Mouse (Mus musculus) olfactory bulb, adult 2 months (tissue): Measurements from ENCODE around the gene Gm3336. TPM values are rescaled to one million over a fixed set of nuclear protein-coding genes. Genes with fewer than 3 reads are reported as not detected.

ENCODE experiments used
- H3K27ac ChIP-seq: fragments of 200-500 bp; 2 replicates; pipeline ENCODE4 v1.5.1; 2012; ENCODE audit warnings: low read depth, low read length; ENCODE audit not compliant: insufficient read depth
- H3K4me1 ChIP-seq: fragments of 200-500 bp; 2 replicates; pipeline ENCODE4 v1.6.1; 2012; ENCODE audit warnings: low read length; ENCODE audit not compliant: control insufficient read depth, insufficient read depth
- H3K4me3 ChIP-seq: fragments of 200-500 bp; 2 replicates; pipeline ENCODE4 v1.5.1; 2012; ENCODE audit warnings: mild to moderate bottlenecking, low read depth, low read length, moderate library complexity; ENCODE audit not compliant: insufficient read depth
- CTCF ChIP-seq: fragments of 200-500 bp; IDR thresholded peaks from 2 replicates; pipeline ENCODE4 v1.5.1; 2012; ENCODE audit warnings: low read depth, mild to moderate bottlenecking, low read length, moderate library complexity; ENCODE audit not compliant: insufficient read depth
- POLR2A ChIP-seq: fragments of 200-500 bp; IDR thresholded peaks from 2 replicates; pipeline ENCODE4 v1.6.1; 2012; ENCODE audit warnings: mild to moderate bottlenecking, low read depth, low read length, moderate library complexity; ENCODE audit not compliant: insufficient read depth
- WGBS: fragments of 180-500 bp; shearing (Covaris S2); methylation state at CpG from one replicate; pipeline ENCODE4 v1.1.7; 2018; 5-methylcytosine and 5-hydroxymethylcytosine counted together
- polyA plus RNA-seq: library from polyadenylated mRNA; stranded (reverse); fragments of >200 nt; gene quantifications from 2 replicates; pipeline ENCODE4 v1.2.4, GENCODE M21; 2012; ENCODE audit warnings: low replicate concordance; ENCODE audit not compliant: missing spikeins, insufficient read depth, insufficient read length

Gene Gm3336
- polyA plus RNA-seq, 1 experiment = not detected

- WGBS = 58% methylated on average over 22 of the region's 22 CpGs
- H3K27ac ChIP-seq = no peak overlapping the region
- H3K4me3 ChIP-seq = no peak overlapping the region
- H3K4me1 ChIP-seq = peaks cover 53% of the 10 kb centered on the region
- no peak for TF ChIP-seq POLR2A
- TF ChIP-seq CTCF = no peak
Observed at GRCm38 (mm10) chr8:70757523-70758307, 39.4 kb downstream of the Gm3336 start.

DNA sequence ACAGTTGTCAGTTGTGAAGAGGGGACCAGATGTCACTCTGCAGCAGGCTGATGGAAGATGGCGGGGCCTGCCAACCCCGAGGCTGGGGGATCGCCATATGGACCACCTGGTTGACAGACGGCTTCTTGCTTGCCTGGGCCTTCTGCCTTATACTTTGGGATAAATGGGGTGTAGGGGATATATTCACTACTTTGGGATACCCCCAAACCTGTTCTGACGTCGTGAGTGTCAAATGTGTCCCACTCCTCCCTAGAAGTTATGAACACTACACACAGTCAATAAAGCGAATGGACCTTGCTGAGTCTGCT lies 39.9 kb downstream of the Gm3336 start:
- no peak overlapping the region for H3K4me3 ChIP-seq
- H3K4me1 ChIP-seq = peaks cover 48% of the 10 kb centered on the region
- WGBS = 79% methylated on average over 7 of the region's 7 CpGs
- no peak overlapping the region for H3K27ac ChIP-seq
- TF ChIP-seq CTCF (no peak), POLR2A (no peak)

- TF ChIP-seq POLR2A (no peak), CTCF (no peak)
- 51% methylated on average over 19 of the region's 19 CpGs for WGBS
- H3K4me1 ChIP-seq = peaks cover 46% of the 10 kb centered on the region
- no peak overlapping the region for H3K4me3 ChIP-seq
- H3K27ac ChIP-seq = no peak overlapping the region
Observed at GRCm38 (mm10) chr8:70758616-70759561, 40.5 kb downstream of the Gm3336 start.

DNA sequence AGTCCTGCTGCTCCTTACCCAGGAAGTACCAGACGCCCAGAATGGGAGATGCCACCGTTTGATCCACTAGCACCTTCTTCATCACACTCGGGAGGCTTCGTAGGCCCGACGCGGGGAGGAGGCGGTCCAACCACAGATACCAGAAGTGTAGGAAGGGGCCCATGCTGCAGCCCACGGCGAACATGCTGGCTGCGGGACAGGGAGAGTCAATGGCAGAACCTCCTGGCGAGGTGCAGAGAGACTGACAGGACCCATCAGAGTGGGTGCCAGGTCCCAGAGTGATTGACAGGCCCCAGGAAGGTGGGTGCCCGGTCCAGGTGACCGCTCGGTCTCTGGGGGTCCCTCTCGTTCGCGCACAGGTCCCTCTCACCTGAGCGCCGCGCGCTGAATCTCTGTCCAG lies 42.0 kb downstream of the Gm3336 start:
- H3K27ac ChIP-seq = peak overlapping the region; percentile 61
- WGBS = under 1% methylated on average over 22 of the region's 22 CpGs
- peaks cover 46% of the 10 kb centered on the region for H3K4me1 ChIP-seq
- peak overlapping the region; percentile 85 for H3K4me3 ChIP-seq
- TF ChIP-seq POLR2A (no peak), CTCF (no peak)

DNA sequence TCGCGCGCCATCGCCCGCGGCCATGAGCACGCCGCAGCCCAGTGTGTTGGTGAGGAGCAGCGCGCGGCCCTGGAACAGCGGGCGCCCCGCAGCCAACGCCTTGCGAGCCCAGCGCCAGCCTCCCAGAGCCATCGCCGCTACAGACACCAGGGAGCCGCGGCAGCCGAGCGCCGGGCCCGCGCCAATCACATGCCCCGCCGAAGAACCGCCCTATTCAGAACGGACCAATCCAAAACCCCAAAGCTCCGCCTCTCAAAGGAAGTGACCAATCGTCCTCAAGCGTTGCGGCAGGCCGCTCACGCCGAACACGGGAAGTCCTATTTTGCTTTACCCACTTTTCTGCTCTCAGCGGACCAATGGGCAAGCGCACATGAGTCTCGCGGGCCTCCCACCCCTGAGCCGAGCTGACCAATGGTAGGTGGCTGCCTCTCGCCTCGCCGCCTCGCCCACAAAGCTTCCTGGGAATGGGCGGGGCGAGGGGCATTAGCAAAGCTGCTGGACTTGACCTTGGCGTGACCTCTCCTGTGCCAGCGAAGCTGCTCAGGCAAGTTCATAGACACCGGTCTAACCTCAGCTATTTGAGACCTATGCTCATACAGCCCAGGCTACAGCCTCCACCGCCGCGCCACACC lies 42.5 kb downstream of the Gm3336 start, which contains the start of gene Mpv17l2:
Gene Mpv17l2 (minus strand): TSS at position 172 of the 632 bp plus-strand sequence.
- TF ChIP-seq CTCF = no peak
- TF ChIP-seq POLR2A = peak; percentile 79
- under 1% methylated on average over 55 of the region's 55 CpGs for WGBS
- H3K27ac ChIP-seq = peak within 1 kb of the TSS; percentile 78
- peaks cover 44% of the 10 kb centered on the region for H3K4me1 ChIP-seq
- H3K4me3 ChIP-seq = peak within 1 kb of the TSS; percentile 85

DNA sequence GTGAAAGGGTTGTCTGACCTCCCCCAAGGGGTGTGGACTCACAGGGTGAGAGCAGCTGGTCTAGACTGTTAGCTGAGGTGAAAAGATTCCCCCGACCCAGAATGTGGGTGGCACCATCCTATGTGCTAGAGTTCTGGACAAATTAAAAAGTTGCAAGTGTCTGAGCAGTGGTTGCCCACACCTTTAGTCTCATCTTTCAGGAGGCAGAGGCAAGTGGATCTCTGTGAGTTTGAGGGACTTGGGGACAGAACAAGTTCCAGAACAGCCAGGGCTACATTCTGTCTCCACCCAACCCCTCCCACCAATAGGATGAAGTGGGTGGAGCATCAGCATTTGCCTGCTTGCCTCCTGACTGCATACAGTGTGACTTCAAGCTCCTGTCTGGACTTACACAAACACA lies 43.8 kb downstream of the Gm3336 start:
- Histone ChIP-seq H3K4me1 (peaks cover 44% of the 10 kb centered on the region), H3K27ac (no peak overlapping the region), H3K4me3 (no peak overlapping the region)
- 77% methylated on average over 1 of the region's 1 CpGs for WGBS
- TF ChIP-seq CTCF (no peak), POLR2A (no peak)

GRCm38 (mm10) chr8:70763354-70763753 lies 45.0 kb downstream of the Gm3336 start:
- WGBS = 8% methylated on average over 3 of the region's 3 CpGs
- H3K4me1 ChIP-seq = peaks cover 35% of the 10 kb centered on the region
- no peak overlapping the region for H3K4me3 ChIP-seq
- TF ChIP-seq POLR2A = no peak
- peak; percentile 63; the same call in 1 of the 2 replicates for TF ChIP-seq CTCF
- H3K27ac ChIP-seq = no peak overlapping the region

DNA sequence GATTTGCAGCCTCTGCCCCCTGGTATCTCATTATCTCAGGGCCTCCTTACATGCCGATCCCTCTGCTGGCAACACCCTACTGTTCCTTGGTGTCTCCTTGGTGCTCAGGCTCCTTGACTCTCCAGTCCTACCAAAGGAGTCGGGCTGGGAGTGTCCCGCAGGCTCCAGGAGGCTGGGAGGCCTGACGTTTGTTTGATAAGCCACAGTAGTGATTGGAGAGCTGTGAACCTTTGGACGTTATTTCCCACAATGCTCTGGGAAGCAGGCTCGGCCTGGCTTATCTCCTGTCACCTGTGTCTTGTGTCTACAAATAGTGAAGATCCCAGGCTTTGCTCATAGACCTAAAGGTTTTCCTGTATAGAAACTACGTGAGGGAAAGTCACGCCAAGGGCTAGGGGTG lies 45.7 kb downstream of the Gm3336 start:
- Histone ChIP-seq H3K27ac (no peak overlapping the region), H3K4me3 (no peak overlapping the region), H3K4me1 (peaks cover 34% of the 10 kb centered on the region)
- WGBS = 90% methylated on average over 8 of the region's 8 CpGs
- TF ChIP-seq POLR2A (no peak), CTCF (no peak)

DNA sequence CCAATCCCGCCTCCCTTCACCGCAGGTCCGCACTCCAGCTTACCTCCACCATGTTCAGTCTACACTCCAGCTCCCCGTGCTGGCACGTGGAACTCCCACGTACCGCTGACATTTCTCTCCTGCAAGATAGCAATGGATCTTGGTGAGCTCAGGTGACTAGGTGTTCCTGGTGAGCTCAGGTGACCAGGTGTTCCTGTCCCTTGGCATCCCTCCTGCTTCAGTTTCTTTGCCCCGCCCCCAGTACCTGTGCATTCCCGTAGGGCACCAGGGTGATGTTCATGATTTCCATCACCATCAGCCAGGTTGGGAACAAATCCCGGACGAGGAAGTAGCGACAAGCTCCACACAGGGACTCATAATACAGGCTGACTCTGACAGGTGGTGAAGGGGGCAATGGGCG lies 46.3 kb downstream of the Gm3336 start:
- TF ChIP-seq POLR2A (no peak), CTCF (no peak)
- Histone ChIP-seq H3K4me1 (peaks cover 37% of the 10 kb centered on the region), H3K27ac (no peak overlapping the region), H3K4me3 (no peak overlapping the region)
- 94% methylated on average over 13 of the region's 13 CpGs for whole genome bisulfite sequencing
